Mouse (Mus musculus) ES-Bruce4 (cell line): ENCODE measurements around the gene Prkag2. TPM values are rescaled to one million over a fixed set of nuclear protein-coding genes. Genes with fewer than 3 reads are reported as not detected.
"Not testable (repeated sequence)": the region's sequence is repeated elsewhere in the genome, so short reads cannot be mapped to it uniquely, and the experiment has no call there.

Source experiments
- H3K27ac ChIP-seq: 2 replicates; pipeline ENCODE4 v1.5.1; 2012; ENCODE audit warnings: low read length, inconsistent platforms; ENCODE audit not compliant: insufficient read depth
- H3K27me3 ChIP-seq: 2 replicates; pipeline ENCODE4 v1.6.1; 2012; ENCODE audit warnings: mild to moderate bottlenecking, low read length, inconsistent platforms; ENCODE audit not compliant: control insufficient read depth, poor library complexity, insufficient read depth, severe bottlenecking
- H3K36me3 ChIP-seq: 2 replicates; pipeline ENCODE4 v1.6.1; 2012; ENCODE audit warnings: inconsistent platforms, mild to moderate bottlenecking, low read length, moderate library complexity; ENCODE audit not compliant: control insufficient read depth, poor library complexity, insufficient read depth, severe bottlenecking
- H3K4me1 ChIP-seq: one replicate; pipeline ENCODE4 v1.8.1; 2011; ENCODE audit warnings: low read length; ENCODE audit not compliant: control insufficient read depth, insufficient read depth
- H3K4me3 ChIP-seq: 2 replicates; pipeline ENCODE4 v1.5.1; 2011; ENCODE audit warnings: low read depth, mild to moderate bottlenecking, low read length
- H3K9ac ChIP-seq: 2 replicates; pipeline ENCODE4 v1.6.1; 2012; ENCODE audit warnings: low read depth, mild to moderate bottlenecking, inconsistent platforms; ENCODE audit not compliant: poor library complexity, severe bottlenecking
- H3K9me3 ChIP-seq: replicated peaks from 2 replicates; pipeline ENCODE4 v1.6.1; 2012; ENCODE audit warnings: mild to moderate bottlenecking, low read length, inconsistent platforms; ENCODE audit not compliant: control insufficient read depth, poor library complexity, insufficient read depth, severe bottlenecking
- CTCF ChIP-seq: IDR thresholded peaks from one replicate; pipeline ENCODE4 v1.8.1; 2011; ENCODE audit warnings: low read depth, low read length
- EP300 ChIP-seq: IDR thresholded peaks from 2 replicates; pipeline ENCODE4 v1.6.1; 2011; ENCODE audit warnings: low read depth, low read length; ENCODE audit not compliant: insufficient read depth
- POLR2A ChIP-seq: IDR thresholded peaks from one replicate; pipeline ENCODE4 v1.8.1; 2011; ENCODE audit warnings: low read length; ENCODE audit not compliant: insufficient read depth
- polyA plus RNA-seq: library from polyadenylated mRNA; stranded (reverse); fragments of >200 nt; gene quantifications from 2 replicates; pipeline ENCODE4 v1.2.4, GENCODE M21; 2011; ENCODE audit warnings: low read depth; ENCODE audit not compliant: missing spikeins, insufficient read depth, insufficient read length

Prkag2 gene
- polyA plus RNA-seq, 1 experiment: 22.0 TPM

GRCm38 (mm10) chr5:24861449-24861930, 239.0 kb downstream of the Prkag2 start:
- Histone ChIP-seq H3K27me3 (no peaks in the 10 kb centered on the region), H3K4me3 (no peak overlapping the region), H3K36me3 (no peaks in the 10 kb centered on the region), H3K9ac (no peak overlapping the region), H3K9me3 (no peaks in the 10 kb centered on the region), H3K27ac (no peak overlapping the region), H3K4me1 (no peaks in the 10 kb centered on the region)
- TF ChIP-seq CTCF (no peak), EP300 (no peak)

GRCm38 (mm10) chr5:24860635-24861448, 239.6 kb downstream of the Prkag2 start:
- Histone ChIP-seq H3K36me3 (no peaks in the 10 kb centered on the region), H3K4me3 (no peak overlapping the region), H3K27ac (no peak overlapping the region), H3K9ac (no peak overlapping the region), H3K27me3 (no peaks in the 10 kb centered on the region), H3K9me3 (no peaks in the 10 kb centered on the region), H3K4me1 (no peaks in the 10 kb centered on the region)
- no peak for TF ChIP-seq POLR2A
- no peak for TF ChIP-seq EP300
- TF ChIP-seq CTCF: no peak

- Histone ChIP-seq H3K4me3 (no peak overlapping the region), H3K27ac (no peak overlapping the region), H3K36me3 (no peaks in the 10 kb centered on the region), H3K9me3 (no peaks in the 10 kb centered on the region), H3K27me3 (no peaks in the 10 kb centered on the region), H3K9ac (no peak overlapping the region), H3K4me1 (no peaks in the 10 kb centered on the region)
- TF ChIP-seq POLR2A: no peak
- no peak for TF ChIP-seq EP300
- TF ChIP-seq CTCF: no peak
Measured at GRCm38 (mm10) chr5:24859771-24860540, 240.5 kb downstream of the Prkag2 start.

- no peak for TF ChIP-seq POLR2A
- TF ChIP-seq CTCF: no peak
- no peak for TF ChIP-seq EP300
- no peaks in the 10 kb centered on the region for H3K4me1 ChIP-seq
Measured at GRCm38 (mm10) chr5:24854827-24855600, 245.4 kb downstream of the Prkag2 start.

GRCm38 (mm10) chr5:24854256-24854655, 246.2 kb downstream of the Prkag2 start:
- TF ChIP-seq POLR2A (no peak), EP300 (no peak), CTCF (no peak)

More at GRCm38 (mm10) chr5:24854827-24855600, 245.4 kb downstream of the Prkag2 start:
- Histone ChIP-seq H3K27ac (no peak overlapping the region), H3K9ac (no peak overlapping the region), H3K4me3 (no peak overlapping the region), H3K27me3 (no peaks in the 10 kb centered on the region), H3K9me3 (no peaks in the 10 kb centered on the region), H3K36me3 (no peaks in the 10 kb centered on the region)

GRCm38 (mm10) chr5:24848261-24848660, 252.2 kb downstream of the Prkag2 start:
- not testable (repeated sequence) for H3K27me3 ChIP-seq, H3K9ac ChIP-seq, H3K4me3 ChIP-seq, H3K4me1 ChIP-seq, H3K27ac ChIP-seq, H3K9me3 ChIP-seq, H3K36me3 ChIP-seq

More at GRCm38 (mm10) chr5:24854256-24854655, 246.2 kb downstream of the Prkag2 start:
- Histone ChIP-seq H3K36me3 (no peaks in the 10 kb centered on the region), H3K9me3 (no peaks in the 10 kb centered on the region), H3K4me3 (no peak overlapping the region), H3K9ac (no peak overlapping the region), H3K4me1 (no peaks in the 10 kb centered on the region), H3K27ac (no peak overlapping the region), H3K27me3 (no peaks in the 10 kb centered on the region)
